Mouse (Mus musculus): Measurements from ENCODE around the gene Hpse2.

DNA sequence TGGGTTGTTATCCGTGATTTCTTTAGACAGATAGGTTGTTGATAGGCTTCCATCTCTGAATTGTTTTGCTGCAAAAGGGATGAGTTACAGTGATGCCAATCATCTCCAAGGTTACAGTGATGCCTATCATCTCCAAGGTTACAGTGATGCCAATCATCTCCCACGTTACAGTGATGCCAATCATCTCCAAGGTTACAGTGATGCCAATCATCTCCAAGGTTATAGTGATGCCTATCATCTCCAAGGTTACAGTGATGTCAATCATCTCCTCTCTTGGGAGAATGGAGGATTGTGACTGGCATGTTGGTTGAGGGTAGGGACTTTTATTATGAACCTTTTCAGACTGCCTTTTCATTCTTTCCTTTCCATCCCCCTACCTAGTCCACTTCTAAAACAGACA is 570.4 kb downstream of the Hpse2 start:
- TF ChIP-seq CTCF (IDR thresholded peaks at IDR 0.05; ENCODE audit: insufficient read depth, low read depth, low read length) = no peak
- no peak for TF ChIP-seq POLR2A (IDR thresholded peaks at IDR 0.05; ENCODE audit: insufficient read depth, low read depth, low read length)

Measured in olfactory bulb, adult 2 months (tissue).